Mouse (Mus musculus): ENCODE data around the gene BC048671.

The BC048671 gene

DNA sequence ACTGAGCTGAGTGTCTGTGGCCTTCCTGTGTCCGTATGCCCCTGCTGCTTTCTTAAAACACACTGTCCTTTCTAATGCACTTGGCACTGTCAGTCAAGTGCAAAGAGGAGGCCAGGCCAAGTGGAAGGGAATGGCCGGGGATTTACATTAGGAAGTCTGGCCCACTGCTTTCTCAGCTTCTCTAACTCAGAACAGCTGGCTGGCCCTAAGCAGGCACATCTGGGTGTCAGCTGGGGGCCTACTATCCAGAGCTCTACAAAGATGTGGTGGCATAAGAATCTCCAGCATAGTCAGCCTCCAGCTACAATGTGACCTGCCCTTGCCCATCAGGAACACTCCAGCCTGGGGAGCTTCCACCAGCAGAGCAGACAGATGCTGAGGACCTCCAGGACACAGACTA, 49.0 kb downstream of the BC048671 start:
- DNase-seq (ENCODE audit: low spot score in 2 of 2): no peak

All from spleen, postnatal 14 days (tissue).